Mouse (Mus musculus) stomach, embryonic 16.5 days (tissue): ENCODE measurements around the gene Tjp2. TPM values are rescaled to one million over a fixed set of nuclear protein-coding genes. Genes with fewer than 3 reads are reported as not detected.

Experiments
- ATAC-seq: fragments of 200-750 bp; cut with Nextera tagmentation; 2 replicates; pipeline ENCODE4 v1.8.0; 2017; ENCODE audit warnings: moderate number of reproducible peaks, moderate TSS enrichment; ENCODE audit not compliant: insufficient read depth, low FRiP score
- H3K27ac ChIP-seq: fragments of 300-500 bp; sonication (generic); 2 replicates; pipeline ENCODE4 v1.5.1; 2014; ENCODE audit warnings: low read length
- H3K27me3 ChIP-seq: fragments of 300-500 bp; sonication (generic); 2 replicates; pipeline ENCODE4 v1.6.1; 2014; ENCODE audit warnings: low read length, control low read depth, mixed read lengths; ENCODE audit not compliant: control insufficient read depth, insufficient read depth
- H3K36me3 ChIP-seq: fragments of 300-500 bp; sonication (generic); 2 replicates; pipeline ENCODE4 v1.6.1; 2014; ENCODE audit warnings: low read length; ENCODE audit not compliant: control insufficient read depth, insufficient read depth
- H3K4me1 ChIP-seq: fragments of 300-500 bp; sonication (generic); 2 replicates; pipeline ENCODE4 v1.6.1; 2014; ENCODE audit warnings: low read length, control low read depth, mixed read lengths; ENCODE audit not compliant: control insufficient read depth, insufficient read depth
- H3K4me2 ChIP-seq: fragments of 300-500 bp; sonication (generic); 2 replicates; pipeline ENCODE4 v1.6.1; 2014; ENCODE audit warnings: low read depth, low read length, mixed read lengths
- H3K4me3 ChIP-seq: fragments of 300-500 bp; sonication (generic); replicated peaks from 2 replicates; pipeline ENCODE4 v1.5.1; 2014; ENCODE audit warnings: mild to moderate bottlenecking, low read length
- H3K9ac ChIP-seq: fragments of 300-500 bp; sonication (generic); 2 replicates; pipeline ENCODE4 v1.6.1; 2014; ENCODE audit warnings: low read length
- H3K9me3 ChIP-seq: fragments of 300-500 bp; sonication (generic); replicated peaks from 2 replicates; pipeline ENCODE4 v1.6.1; 2016; ENCODE audit warnings: low read length, control low read depth; ENCODE audit not compliant: control insufficient read depth
- WGBS: fragments of 180-500 bp; shearing (Covaris S2); extraction: QIAGEN DNeasy Blood & Tissue Kit; methylation state at CpG from one replicate; pipeline ENCODE4 v1.1.7; 2014; 5-methylcytosine and 5-hydroxymethylcytosine counted together
- polyA plus RNA-seq: library from polyadenylated mRNA; unstranded; fragments of >200 nt; fragmentation: Nextera tagmentation; extraction: Ambion mirVana; gene quantifications from 2 replicates; pipeline ENCODE4 v1.2.1, GENCODE M21; 2015

The Tjp2 gene
- polyA plus RNA-seq, 1 experiment from 2014 or later: 30.4 TPM

GRCm38 (mm10) chr19:24180415-24180814 is 44.4 kb downstream of the Tjp2 start:
- H3K36me3 ChIP-seq: 0 out of 2 replicates have a peak, but pooled peaks cover 3% of the 10 kb centered on the region
- no peaks in the 10 kb centered on the region for H3K27me3 ChIP-seq
- H3K4me3 ChIP-seq: no peak overlapping the region
- H3K27ac ChIP-seq: no peak overlapping the region
- H3K4me1 ChIP-seq: peaks cover 8% of the 10 kb centered on the region; the same call in 1 of the 2 replicates
- no peak for ATAC-seq
- H3K9ac ChIP-seq: no peak overlapping the region
- 44% methylated on average over 8 of the region's 8 CpGs for WGBS
- H3K9me3 ChIP-seq: no peaks in the 10 kb centered on the region
- no peak overlapping the region for H3K4me2 ChIP-seq

GRCm38 (mm10) chr19:24178086-24178485 is 46.7 kb downstream of the Tjp2 start:
- WGBS: 76% methylated on average over 2 of the region's 2 CpGs
- peaks cover 17% of the 10 kb centered on the region for H3K4me1 ChIP-seq
- no peaks in the 10 kb centered on the region for H3K9me3 ChIP-seq
- no peaks in the 10 kb centered on the region for H3K27me3 ChIP-seq
- H3K36me3 ChIP-seq: no peaks in the 10 kb centered on the region
- H3K4me3 ChIP-seq: no peak overlapping the region
- H3K4me2 ChIP-seq: no peak overlapping the region
- H3K27ac ChIP-seq: no peak overlapping the region
- ATAC-seq: no peak
- no peak overlapping the region for H3K9ac ChIP-seq

DNA sequence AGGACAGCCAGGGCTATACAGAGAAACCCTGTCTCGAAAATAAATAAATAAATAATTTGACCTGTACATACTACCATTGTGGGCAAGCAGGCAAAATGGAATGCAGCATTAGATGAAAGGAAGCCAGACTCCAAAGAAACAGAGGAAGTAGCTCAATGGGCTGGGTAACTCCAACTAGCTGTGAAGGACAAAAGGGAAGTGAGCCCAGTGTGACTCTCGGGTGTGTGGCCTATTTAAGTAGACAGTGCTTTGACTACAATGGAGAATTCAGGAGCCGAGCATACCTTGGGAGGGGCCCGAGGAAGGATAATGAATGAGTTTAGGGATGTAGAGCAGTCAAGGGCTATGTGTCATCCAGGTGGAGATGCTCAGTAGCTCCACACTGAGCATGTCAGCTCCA is 48.1 kb downstream of the Tjp2 start:
- Histone ChIP-seq H3K4me1 (peaks cover 19% of the 10 kb centered on the region), H3K27ac (no peak overlapping the region), H3K9me3 (no peaks in the 10 kb centered on the region), H3K4me3 (no peak overlapping the region), H3K9ac (no peak overlapping the region), H3K36me3 (no peaks in the 10 kb centered on the region), H3K27me3 (no peaks in the 10 kb centered on the region), H3K4me2 (no peak overlapping the region)
- 86% methylated on average over 4 of the region's 4 CpGs for WGBS
- no peak for ATAC-seq

- no peak for ATAC-seq
- peak overlapping the region; percentile 36; the same call in 1 of the 2 replicates for H3K9ac ChIP-seq
- H3K27ac ChIP-seq: peak overlapping the region; percentile 80
- H3K27me3 ChIP-seq: no peaks in the 10 kb centered on the region
- no peaks in the 10 kb centered on the region for H3K36me3 ChIP-seq
- peaks cover 15% of the 10 kb centered on the region for H3K4me1 ChIP-seq
- peak overlapping the region; percentile 80 for H3K4me3 ChIP-seq
- peak overlapping the region; percentile 90 for H3K4me2 ChIP-seq
- H3K9me3 ChIP-seq: no peaks in the 10 kb centered on the region
- 5% methylated on average over 13 of the region's 13 CpGs for WGBS
Observed at GRCm38 (mm10) chr19:24174896-24175295, 49.9 kb downstream of the Tjp2 start.

DNA sequence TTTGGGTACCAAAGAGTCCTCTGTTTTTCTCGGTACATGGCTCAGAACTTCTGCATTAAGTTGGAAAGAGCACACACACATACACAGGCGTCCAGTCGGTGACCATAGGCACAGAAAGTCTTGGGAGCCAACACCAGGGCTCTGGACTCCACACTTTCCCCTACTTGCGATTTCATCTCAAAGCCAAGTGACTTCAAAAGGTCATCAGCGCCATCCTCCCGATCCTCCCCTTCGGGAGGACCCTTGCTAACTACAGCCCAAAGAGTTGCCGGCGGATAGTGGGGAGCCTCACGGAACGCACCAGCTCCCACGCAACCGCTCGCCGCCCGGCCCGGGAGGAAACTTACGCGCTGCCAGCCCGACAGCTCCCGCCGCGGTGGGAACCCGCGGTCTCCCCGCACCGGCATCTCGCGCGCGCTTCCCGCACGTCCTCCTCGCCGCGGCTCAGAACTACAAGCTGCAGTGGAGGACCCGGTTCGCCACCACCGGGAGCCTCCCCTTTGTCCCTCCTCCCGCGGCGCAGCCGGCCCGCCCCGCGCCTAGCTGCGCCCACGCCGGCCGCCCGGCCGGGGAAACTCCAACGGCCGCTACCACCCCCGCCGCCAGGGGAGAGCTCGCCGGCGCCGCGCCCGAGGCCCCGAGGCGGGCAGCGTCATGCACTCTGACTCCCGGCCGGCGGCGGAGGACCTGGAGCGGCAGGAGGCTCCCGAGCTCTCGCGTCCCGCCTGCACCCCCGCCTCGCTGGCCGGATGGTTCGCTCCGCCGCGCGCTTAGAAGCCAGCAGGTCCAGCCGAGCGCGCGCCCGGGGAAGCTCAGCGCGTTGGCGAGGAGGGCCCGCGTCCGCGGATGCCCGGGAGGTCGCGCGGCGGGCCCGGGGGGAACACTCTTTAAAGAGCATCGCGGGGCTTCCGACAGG is 51.0 kb downstream of the Tjp2 start:
- H3K4me1 ChIP-seq: peaks cover 15% of the 10 kb centered on the region
- H3K9me3 ChIP-seq: no peaks in the 10 kb centered on the region
- H3K4me3 ChIP-seq: peak overlapping the region; percentile 80
- WGBS: under 1% methylated on average over 99 of the region's 103 CpGs
- peak overlapping the region; percentile 82 for H3K9ac ChIP-seq
- no peaks in the 10 kb centered on the region for H3K36me3 ChIP-seq
- H3K27ac ChIP-seq: peak overlapping the region; percentile 80
- H3K27me3 ChIP-seq: no peaks in the 10 kb centered on the region
- ATAC-seq: peak; percentile 94
- peak overlapping the region; percentile 90 for H3K4me2 ChIP-seq

DNA sequence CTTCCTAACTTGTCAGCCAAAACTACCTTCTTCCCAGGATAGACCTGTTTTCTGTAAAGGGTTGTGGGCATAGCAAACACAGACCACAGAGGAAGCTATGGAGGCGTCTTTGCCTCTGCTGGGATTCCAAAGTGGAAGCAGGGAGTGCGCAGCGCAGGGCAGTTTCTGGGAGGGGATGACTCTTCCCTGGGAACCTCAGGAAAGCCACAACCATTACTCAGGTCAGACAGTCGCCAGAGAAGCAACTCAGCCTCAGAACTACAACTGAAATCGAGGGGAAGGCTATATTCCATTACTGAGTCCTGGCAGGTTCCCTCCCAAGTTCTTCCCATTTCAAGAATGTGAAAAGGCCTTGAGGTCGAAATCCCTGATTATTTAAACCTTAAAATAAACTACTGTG is 51.8 kb downstream of the Tjp2 start:
- 42% methylated on average over 6 of the region's 6 CpGs for WGBS
- peaks cover 22% of the 10 kb centered on the region for H3K4me1 ChIP-seq
- H3K36me3 ChIP-seq: no peaks in the 10 kb centered on the region
- H3K4me3 ChIP-seq: peak overlapping the region; percentile 80
- no peak overlapping the region for H3K27ac ChIP-seq
- H3K4me2 ChIP-seq: peak overlapping the region; percentile 90
- no peak overlapping the region for H3K9ac ChIP-seq
- H3K27me3 ChIP-seq: no peaks in the 10 kb centered on the region
- ATAC-seq: no peak
- no peaks in the 10 kb centered on the region for H3K9me3 ChIP-seq

DNA sequence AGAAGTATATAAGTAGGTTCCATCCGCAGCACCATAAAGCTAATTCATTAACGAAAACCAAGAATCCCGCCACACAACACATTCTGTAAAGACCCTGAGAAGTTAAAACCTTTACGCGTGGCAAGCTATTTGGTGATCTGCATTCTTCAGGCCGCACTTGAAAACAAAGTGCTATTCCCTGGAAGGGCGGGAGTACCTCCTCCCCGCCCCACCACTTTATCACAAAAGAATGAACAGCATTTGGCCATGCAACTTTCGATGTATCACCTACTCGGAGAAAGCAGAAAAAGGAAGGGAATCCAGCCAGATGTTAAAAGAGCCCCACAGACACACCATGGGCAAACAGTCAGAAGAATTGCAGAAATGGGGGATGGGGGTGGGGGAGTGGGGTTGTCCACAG is 56.3 kb downstream of the Tjp2 start:
- no peak overlapping the region for H3K9ac ChIP-seq
- no peaks in the 10 kb centered on the region for H3K9me3 ChIP-seq
- no peaks in the 10 kb centered on the region for H3K27me3 ChIP-seq
- no peak overlapping the region for H3K4me2 ChIP-seq
- H3K4me3 ChIP-seq: no peak overlapping the region
- WGBS: 66% methylated on average over 10 of the region's 10 CpGs
- peak overlapping the region; percentile 12; the same call in 1 of the 2 replicates for H3K27ac ChIP-seq
- peaks cover 33% of the 10 kb centered on the region for H3K4me1 ChIP-seq
- no peaks in the 10 kb centered on the region for H3K36me3 ChIP-seq
- ATAC-seq: no peak

DNA sequence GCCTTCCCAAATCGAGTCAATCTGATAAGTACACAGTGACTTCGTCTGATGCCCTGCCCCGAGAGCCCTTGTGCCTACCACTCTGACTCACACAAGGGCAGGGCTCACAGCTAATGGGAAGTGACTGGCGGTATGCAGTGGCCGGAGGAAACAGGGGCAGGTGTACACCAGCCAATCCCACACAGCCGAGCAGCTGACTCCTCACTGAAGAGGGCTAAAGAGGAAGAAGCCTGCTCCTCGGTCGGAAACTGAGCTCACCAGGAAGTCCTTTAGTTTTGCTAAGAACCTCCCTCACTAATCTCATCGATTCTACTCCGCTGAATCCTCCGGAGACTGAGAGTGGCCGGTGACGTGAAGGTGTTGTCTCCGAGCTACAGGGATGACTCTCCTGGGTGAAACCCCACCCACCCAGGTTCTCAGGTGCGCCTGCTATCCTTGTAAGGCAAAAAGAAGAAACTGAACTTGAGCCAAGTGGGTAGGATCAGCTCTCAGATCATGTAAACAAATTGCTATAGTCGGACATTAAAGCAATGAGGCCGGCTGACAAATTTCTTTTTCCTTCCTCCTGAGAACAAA is 58.2 kb downstream of the Tjp2 start:
- H3K27ac ChIP-seq: peak overlapping the region; percentile 84
- ATAC-seq: peak; percentile 96
- H3K4me2 ChIP-seq: peak overlapping the region; percentile 48
- H3K36me3 ChIP-seq: no peaks in the 10 kb centered on the region
- H3K4me3 ChIP-seq: peak overlapping the region; percentile 30
- WGBS: 11% methylated on average over 17 of the region's 17 CpGs
- H3K9ac ChIP-seq: peak overlapping the region; percentile 62
- no peaks in the 10 kb centered on the region for H3K9me3 ChIP-seq
- no peaks in the 10 kb centered on the region for H3K27me3 ChIP-seq
- H3K4me1 ChIP-seq: peaks cover 27% of the 10 kb centered on the region

DNA sequence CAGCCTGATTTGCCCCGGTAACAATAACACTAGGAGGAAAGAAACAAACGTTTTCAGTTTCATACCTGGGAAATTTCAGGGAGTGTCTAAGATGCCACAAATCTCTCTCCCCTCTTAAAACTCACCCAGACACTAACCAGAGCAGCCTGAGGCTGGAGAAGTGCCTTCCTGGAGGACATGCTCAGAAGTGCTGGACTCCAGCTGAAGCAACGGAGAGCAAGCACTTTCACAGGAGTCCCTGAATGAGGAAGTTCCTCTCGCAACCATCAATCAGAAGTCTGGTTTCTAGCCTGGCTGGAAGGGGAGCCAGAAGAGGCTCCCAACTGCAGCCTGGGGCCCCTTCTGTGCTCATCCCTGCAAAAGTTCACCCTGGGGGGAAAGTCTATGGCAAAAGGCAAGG is 60.9 kb downstream of the Tjp2 start:
- H3K4me3 ChIP-seq: no peak overlapping the region
- H3K27ac ChIP-seq: peak overlapping the region; percentile 69
- no peaks in the 10 kb centered on the region for H3K9me3 ChIP-seq
- H3K4me2 ChIP-seq: no peak overlapping the region
- H3K4me1 ChIP-seq: peaks cover 35% of the 10 kb centered on the region
- no peaks in the 10 kb centered on the region for H3K27me3 ChIP-seq
- ATAC-seq: peak; percentile 34; the same call in 1 of the 2 replicates
- H3K9ac ChIP-seq: peak overlapping the region; percentile 30; the same call in 1 of the 2 replicates
- no peaks in the 10 kb centered on the region for H3K36me3 ChIP-seq
- WGBS: 19% methylated on average over 4 of the region's 4 CpGs
